Mouse (Mus musculus): ENCODE measurements around the gene 4932438A13Rik.

The 4932438A13Rik gene

DNA sequence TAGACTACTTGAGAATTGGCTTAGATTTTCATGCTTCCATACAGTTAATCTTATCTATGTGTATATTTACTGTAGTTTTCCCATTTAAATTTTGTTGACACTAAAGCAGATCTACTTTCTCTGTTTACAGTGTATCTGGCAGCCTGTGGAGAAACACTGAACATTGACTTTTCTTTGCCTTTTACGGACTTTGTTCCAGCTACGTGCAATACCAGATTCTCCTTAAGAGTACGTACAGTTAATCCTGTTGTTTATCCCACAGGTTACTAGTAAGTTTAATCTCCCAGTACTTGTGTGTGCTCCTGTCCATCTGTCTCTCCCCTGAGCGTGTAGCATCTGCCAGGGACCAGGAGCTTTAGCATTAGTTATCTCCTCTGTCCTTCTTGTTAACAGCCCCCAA lies 55.4 kb downstream of the 4932438A13Rik start:
- DNase-seq (ENCODE audit: low read depth, low spot score): no peak

DNA sequence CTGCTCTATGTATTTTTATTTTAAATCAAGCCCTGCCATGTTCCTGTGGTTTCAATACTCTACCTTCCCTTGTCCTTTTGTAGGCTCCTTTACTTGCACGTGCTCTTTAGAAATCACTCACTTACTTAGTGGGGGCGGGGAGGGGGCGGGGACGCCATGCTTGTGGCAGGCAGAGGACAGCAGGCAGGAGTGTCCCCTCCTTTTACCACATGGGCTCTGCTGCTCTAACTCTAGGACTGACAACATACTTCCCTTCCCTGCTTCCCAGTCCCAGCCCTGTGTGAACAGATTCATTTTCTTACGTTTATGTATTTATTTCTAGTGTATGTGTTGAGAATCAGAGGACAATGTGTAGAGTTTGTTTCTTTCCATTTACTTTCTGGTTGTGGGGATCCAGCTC lies 78.7 kb downstream of the 4932438A13Rik start:
- DNase-seq (ENCODE audit: low read depth, low spot score): no peak

DNA sequence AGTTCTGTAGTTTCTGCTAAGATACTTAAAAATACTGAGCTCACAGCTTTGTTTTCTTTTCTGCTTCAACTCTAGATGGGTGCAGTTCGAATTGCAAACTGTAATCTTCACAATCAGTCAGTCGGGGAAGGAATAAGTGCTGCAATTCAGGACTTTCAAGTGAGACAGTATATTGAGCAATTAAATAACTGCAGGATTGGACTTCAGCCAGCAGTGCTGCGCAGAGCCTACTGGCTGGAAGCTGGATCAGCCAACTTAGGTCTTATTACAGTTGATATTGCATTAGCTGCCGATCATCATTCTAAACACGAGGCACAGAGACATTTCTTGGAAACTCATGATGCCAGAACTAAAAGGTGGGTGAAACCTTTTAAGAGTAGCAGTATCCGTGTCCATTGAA lies 79.2 kb downstream of the 4932438A13Rik start:
- DNase-seq (ENCODE audit: low read depth, low spot score): no peak

DNA sequence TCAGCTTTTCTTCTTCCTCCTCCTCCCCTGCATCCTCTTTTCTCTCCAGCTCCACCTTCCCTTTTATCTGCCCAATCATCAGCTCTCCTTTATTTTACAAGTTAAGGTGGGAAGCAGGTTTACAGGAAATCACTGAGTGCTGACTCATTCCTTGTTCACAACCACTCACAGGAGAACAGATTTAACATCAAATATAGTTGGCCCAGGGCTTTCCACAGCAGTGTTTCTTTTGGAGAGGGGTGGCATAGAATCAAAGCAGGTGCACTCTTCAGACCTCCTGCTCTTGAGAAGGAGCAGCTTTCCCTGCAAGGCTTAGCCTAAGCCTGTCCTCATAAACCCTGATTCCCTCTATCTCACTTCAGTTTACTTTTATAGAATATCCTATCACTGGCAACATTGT lies 80.8 kb downstream of the 4932438A13Rik start:
- DNase-seq (ENCODE audit: low read depth, low spot score): no peak

DNA sequence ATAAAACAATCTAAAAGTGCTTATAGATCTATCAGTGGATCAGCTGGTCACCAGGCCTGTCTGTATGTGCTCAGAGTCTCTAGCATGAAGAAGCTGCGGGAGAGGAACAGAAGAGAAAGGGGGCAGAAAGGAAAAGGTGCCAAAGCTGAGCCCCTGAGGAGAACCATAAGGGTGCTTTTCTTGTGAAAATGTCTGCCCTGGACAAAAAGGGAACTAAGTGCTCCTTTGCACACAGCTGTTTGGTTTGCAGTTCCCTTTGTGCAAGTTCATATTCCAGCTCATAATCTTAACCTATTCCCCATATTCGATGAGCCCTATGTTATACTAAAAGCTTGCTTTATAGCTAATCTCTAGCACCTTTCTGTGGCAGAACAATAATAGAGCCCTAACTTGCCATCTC lies 175.1 kb downstream of the 4932438A13Rik start:
- no peak for DNase-seq (ENCODE audit: low read depth, low spot score)

DNA sequence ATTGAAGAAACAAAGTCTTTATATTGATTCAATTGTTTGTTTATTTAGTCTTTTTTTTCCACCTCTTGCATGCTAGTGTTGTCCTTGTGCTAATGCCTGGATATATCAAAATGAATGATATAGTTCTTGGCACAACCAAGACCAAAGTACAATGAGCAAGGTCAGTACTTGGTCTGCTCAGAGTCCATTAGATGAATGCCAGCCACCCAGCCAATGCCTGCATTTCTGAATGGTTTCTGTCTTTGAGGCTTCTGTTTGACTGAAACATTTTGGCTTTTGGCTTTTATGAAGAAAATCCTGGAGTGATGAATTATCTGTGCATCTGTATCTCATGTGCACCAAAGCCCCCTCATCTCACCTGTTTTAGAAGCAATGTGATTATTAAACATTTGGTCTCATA lies 176.9 kb downstream of the 4932438A13Rik start:
- no peak for DNase-seq (ENCODE audit: low read depth, low spot score)

DNA sequence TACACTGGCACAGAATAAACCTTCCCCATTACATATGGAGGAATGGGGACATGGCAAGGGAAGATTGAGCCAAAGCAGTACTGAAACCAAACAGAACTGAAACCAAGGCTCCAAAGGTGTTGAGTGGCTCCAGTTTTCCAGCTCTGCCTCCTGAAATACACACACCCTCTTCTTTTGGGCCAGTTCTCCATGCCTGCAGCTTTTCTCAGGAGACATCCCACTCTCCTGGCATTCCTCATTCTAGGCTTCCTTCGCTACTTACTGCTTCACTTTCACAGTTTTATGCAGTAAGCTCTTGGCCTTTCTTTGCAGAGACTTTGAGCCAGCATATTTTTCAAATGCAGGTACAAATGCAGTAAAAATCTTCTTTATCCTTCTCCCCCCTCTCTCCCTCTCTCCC lies 188.6 kb downstream of the 4932438A13Rik start:
- DNase-seq (ENCODE audit: low read depth, low spot score): no peak

- no peak for DNase-seq (ENCODE audit: low read depth, low spot score)
These were observed 200.5 kb downstream of the 4932438A13Rik start, which contains the start of gene Adad1 for GRCm38 (mm10) chr3:37063406-37063805. Gene Adad1, plus strand, starts transcription at chr3:37063527.

GRCm38 (mm10) chr3:37073211-37073610 lies 210.3 kb downstream of the 4932438A13Rik start:
- no peak for DNase-seq (ENCODE audit: low read depth, low spot score)

DNA sequence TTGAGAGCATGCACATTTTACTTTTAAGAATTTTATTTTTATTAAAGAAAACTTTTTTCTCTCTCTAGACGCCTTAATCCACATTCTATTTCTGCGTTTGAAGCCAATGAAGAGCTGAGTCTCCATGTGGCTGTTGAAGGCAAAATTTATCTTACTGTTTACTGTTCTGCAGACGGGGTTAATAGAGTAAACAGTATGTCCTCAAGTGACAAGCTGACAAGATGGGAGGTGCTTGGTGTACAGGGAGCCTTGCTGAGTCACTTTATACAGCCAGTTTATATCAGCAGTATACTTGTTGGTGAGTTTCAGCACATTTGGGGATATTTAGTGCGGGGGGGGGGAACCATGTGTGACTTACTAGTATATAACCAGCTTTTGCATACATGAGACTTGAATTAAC lies 222.0 kb downstream of the 4932438A13Rik start:
- DNase-seq (ENCODE audit: low read depth, low spot score): no peak

GRCm38 (mm10) chr3:37090721-37091120 lies 227.8 kb downstream of the 4932438A13Rik start:
- no peak for DNase-seq (ENCODE audit: low read depth, low spot score)
